Mouse (Mus musculus): ENCODE data around the gene Tagln2.

The Tagln2 gene

DNA sequence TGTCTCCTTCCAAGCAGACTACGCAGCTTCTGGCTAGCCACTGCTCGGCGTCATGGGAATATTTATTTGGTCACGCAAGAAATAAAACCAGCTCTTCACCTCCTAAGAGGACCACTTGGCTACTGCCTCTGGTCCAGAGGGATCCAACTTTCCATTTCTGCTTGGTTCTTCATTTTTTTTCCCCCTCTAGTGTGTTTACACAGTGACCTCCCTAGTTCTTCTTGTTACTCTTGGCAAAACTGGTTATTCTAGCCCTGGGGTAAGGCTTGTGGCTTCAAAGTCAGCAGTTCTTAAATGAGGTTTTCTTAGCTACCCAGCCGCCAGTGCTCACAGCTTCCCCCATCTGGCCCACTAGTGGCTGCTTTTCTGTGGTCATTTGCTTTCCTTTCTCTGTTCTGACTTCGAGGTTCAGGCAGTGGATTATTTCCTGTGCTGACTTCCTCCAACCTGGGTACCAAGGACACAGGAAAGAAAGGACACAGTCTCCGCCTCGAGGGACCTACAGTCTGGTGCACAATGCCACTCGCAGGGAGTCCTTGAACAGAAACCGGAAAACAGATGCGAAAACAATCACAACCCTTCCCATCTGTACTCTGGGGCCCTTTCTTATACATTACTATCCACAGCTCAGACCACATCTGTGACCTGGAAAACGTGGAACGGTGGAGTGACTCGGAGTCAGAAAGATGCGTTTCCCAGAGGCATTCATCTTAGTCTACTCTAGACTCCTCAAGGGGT is 25.3 kb downstream of the Tagln2 start:
- peak; percentile 41 for DNase-seq (ENCODE audit: low read depth, low spot score)

GRCm38 (mm10) chr1:172525971-172526370 is 26.1 kb downstream of the Tagln2 start:
- no peak for DNase-seq (ENCODE audit: low read depth, low spot score)

GRCm38 (mm10) chr1:172526380-172527081 is 26.7 kb downstream of the Tagln2 start:
- no peak for DNase-seq (ENCODE audit: low read depth, low spot score)

DNA sequence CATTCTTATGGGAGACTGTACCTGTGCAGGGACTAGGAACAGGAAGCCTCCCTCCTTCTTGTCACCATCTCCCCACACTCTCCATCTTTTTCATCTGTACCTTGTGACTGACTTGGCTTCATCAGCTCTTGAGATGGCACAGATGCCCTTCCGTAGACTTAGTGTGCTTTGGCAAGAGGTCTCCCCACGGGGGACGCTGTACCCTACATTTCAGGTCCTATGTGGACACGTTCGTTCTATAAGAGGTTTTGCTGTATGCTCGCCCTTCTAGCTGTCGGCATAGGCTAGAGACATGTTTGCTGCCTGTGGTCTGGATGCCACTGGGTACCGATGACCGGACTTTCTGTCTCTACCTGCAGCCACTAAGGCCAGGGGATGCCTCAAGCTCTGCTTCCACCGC is 27.6 kb downstream of the Tagln2 start:
- no peak for DNase-seq (ENCODE audit: low read depth, low spot score)

DNA sequence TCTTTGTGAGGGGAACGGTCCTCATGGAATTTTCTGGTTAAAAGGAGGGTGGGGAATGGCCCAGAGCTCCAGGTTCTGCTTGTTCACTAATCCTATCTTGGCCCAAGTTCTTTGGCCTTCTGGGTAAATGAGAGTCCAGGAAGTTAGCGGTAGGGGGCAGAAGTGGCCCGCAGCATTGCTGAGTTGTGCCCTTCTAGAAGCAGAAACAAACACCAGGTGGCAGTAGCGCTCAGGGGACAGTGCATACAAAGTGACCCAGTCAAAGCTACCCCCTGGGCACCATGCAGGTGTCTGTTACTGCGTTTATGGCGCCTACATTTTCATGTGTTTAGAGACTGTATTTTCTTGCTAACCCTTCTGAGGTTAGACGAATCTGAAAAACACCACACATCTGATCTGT is 28.9 kb downstream of the Tagln2 start:
- DNase-seq (ENCODE audit: low read depth, low spot score): peak; percentile 49

DNA sequence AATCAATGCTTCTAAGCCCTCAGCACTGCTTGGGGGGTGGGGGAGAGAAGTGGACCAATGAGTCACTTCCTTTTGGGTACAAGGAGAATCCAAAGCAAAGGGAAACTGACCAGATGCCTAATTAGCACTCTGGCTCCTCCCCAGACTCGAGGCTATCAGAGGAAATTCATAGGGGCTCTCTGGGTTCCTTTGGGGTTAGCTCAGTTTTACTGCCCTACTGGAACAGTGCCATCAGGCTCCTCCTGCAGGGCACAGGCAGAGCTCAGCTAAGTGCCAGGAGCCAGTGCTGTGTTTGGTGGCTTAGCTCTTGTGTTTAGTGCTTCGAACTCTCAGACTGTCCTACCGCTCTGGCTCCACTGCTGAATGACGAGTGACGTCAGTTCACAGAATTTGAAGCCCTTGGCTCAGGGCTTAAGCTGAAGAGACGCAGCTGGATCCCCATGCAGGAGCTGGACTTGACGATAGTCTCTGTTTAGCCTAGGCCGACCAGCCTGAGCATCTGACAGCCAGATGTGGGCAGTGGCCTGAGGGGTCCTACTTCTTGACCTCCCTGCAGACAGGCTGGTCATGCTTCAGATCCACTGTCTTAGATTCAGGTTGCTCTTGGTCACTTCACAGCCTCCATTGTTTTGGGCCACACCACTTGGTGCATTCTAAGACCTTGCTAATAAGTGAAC is 30.8 kb downstream of the Tagln2 start:
- DNase-seq (ENCODE audit: low read depth, low spot score): no peak

DNA sequence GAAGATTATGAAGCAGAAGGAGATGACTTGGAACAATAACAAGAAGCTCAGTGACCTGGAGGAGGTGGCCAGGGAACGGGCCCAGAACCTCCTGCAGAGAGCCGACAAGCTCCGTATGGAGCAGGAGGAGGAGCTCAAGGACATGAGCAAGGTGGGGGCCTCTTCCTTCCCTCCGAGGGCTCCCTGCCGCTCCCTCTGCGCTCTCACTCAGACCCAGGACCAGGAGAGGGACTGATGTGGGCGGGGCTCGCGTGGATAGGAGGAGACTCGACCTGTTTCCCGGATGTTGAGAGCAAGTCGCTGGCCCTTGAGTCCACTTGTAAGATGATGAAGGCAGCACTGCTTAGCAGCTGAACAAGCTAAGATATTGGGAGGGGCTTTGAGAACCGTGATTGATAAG is 32.7 kb downstream of the Tagln2 start:
- DNase-seq (ENCODE audit: low read depth, low spot score): no peak

GRCm38 (mm10) chr1:172535116-172535515 is 35.3 kb downstream of the Tagln2 start:
- no peak for DNase-seq (ENCODE audit: low read depth, low spot score)

- DNase-seq (ENCODE audit: low read depth, low spot score): no peak
These were observed 40.0 kb downstream of the Tagln2 start for GRCm38 (mm10) chr1:172539827-172540226.

GRCm38 (mm10) chr1:172540283-172540820 is 40.5 kb downstream of the Tagln2 start:
- DNase-seq (ENCODE audit: low read depth, low spot score): no peak

- DNase-seq (ENCODE audit: low read depth, low spot score): no peak
These were observed 46.2 kb downstream of the Tagln2 start for GRCm38 (mm10) chr1:172546062-172546461.

DNA sequence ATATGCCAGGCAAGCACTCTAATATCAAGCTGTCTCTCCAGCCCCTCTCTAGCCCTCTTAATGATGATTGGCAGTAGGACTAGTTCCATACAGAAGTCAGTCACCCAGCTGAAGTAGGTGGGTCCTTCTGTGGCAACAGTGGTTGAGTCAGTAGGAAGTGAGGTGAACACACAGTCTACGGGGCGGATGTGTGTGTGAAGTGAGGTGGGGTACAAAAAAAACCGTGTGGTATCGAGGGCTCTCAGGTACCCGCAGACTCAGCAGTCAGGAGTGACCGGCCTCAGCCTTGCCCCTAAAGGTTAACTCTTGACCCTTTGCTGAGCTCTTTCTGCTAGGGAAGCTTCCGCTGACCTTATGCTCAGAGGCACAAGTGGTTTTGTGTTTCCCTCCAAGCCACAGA is 48.7 kb downstream of the Tagln2 start:
- no peak for DNase-seq (ENCODE audit: low read depth, low spot score)

- DNase-seq (ENCODE audit: low read depth, low spot score): no peak
These were observed 49.5 kb downstream of the Tagln2 start for GRCm38 (mm10) chr1:172549314-172549713.

DNA sequence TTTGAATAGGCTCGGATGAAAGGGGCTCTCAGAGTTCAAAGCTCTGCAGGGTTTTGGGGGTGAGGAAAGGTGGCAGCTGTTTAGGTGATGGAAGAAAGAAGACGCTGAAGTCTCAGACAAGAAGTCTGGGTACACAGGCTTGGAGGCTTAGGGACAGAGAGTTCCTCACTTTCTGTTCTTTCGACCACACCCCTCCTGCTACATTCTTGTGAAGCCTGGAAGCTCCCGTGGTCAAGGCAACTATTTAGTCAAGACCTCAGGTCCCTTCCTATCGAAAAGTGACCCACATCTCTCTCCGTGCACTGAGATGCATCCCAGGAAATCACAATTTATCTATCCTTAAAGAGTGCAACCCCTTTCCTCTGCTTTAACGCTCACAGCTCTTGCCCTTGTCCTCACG is 49.9 kb downstream of the Tagln2 start:
- DNase-seq (ENCODE audit: low read depth, low spot score): no peak

GRCm38 (mm10) chr1:172550551-172550951 is 50.7 kb downstream of the Tagln2 start:
- DNase-seq (ENCODE audit: low read depth, low spot score): peak; percentile 65

DNA sequence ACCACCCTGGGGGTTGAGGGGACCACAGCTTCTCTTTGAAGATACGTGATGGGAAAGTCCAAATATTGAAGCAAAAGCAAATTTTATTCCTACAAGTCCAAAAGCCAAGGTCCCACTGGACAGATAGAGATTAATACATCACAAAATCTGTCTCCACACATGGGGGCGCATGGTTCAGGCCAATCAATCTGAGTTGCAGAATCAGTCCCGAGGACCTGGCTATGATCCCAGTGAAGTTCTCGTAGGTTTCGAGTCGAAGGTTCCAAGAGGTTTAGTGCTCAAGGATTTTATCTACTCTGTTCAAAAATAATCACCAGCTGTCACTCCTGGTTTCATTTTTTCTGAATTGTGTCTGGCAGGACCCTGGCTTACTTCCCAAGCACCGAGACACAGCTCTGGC is 51.2 kb downstream of the Tagln2 start:
- DNase-seq (ENCODE audit: low read depth, low spot score): no peak

- DNase-seq (ENCODE audit: low read depth, low spot score): no peak
These were observed 52.8 kb downstream of the Tagln2 start for GRCm38 (mm10) chr1:172552623-172553022.

DNA sequence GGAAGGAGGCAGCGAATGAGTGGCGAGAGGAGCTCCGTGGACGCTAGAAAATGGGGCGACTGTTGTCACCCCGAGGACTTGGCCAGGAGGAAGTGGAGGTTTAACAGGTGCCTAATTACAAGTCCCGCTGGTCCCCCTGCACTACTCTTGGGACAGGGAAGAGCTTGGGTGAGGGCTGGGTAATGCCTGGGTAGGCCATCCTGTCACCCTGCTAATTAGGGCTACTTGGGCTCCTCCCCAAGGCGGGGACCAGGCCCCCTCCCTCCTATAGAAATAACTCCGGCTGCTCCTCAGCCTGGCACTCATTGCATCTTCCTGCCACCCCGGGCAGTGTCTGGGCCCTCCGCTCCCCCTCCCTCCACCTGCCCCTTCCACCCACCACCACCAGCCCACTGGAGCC is 55.8 kb downstream of the Tagln2 start, which contains the start of gene Vsig8:
Gene Vsig8, plus strand, starts transcription at position 301 of the 400 bp plus-strand sequence.
- DNase-seq (ENCODE audit: low read depth, low spot score): no peak

Data from telencephalon, adult 2 months (tissue).